Mouse (Mus musculus) liver, embryonic 14.5 days (tissue): ENCODE measurements at regions not wholly inside any gene's neighbourhood (a gene's known extent, or its start where the extent isn't known, plus 50 kb on each side); places are given as distances from the start of the nearest gene placed in this dataset.

Experiments
- CTCF ChIP-seq: IDR thresholded peaks from 2 replicates; pipeline ENCODE4 v1.5.1; 2016; ENCODE audit warnings: antibody characterized with exemption, low read depth, control low read depth
- EP300 ChIP-seq: IDR thresholded peaks from 2 replicates; pipeline ENCODE4 v1.6.1; 2016; ENCODE audit warnings: antibody characterized with exemption, low read depth

GRCm38 (mm10) chr7:117752302-117753185 is 363.4 kb downstream of the Rps15a start:
- TF ChIP-seq CTCF = no peak
- TF ChIP-seq EP300 = peak; percentile 58
